Mouse (Mus musculus) embryo, embryonic 9.5 days (tissue): ENCODE data around the gene Ints7.

Experiments used
- DNase-seq: peaks from one replicate; pipeline ENCODE4 v3.0.0-alpha.2; 2017; ENCODE audit errors: extremely low spot score

The Ints7 gene

DNA sequence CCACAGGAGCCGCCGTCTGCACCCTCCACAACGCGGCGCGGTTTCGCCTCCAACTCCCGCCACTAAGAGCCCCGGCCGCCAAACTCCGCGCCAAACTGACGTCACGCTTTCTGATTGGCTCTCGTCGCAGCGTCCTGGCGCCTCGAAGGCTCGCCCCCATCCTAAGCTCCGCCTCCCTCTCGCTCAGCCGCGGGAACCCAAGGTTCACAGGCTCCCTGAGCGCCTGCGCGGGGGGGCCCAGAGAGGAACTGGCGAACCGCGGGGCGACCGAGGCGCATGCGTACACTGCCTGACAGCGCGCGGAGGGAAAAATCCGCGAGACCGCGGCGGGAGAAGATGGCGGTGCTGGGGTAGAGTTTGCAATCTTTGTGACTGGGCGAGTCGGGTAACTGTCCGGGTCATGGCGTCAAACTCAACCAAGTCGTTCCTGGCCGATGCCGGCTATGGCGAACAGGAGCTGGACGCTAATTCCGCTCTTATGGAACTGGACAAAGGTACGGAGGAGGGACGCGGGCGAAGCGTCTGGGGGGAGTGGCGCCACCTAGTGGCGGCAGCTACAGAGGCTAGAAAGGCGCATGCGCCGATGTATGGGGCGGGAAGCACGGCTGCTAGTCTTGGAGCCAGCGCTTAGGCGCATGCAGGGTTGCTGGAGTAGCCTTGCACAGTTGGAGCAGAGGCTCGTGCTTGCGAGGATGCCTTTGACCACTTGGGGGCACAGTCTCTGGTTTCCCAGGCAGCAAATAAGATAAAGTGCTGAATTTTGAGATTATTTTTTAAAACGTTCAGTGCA, at the start of gene Ints7, which contains the start of gene Dtl:
Gene Ints7, plus strand, starts transcription at position 179 of the 790 bp plus-strand sequence.
Gene Dtl, minus strand, starts transcription at position 87 of the 790 bp plus-strand sequence.
- peak; percentile 99 for DNase-seq

DNA sequence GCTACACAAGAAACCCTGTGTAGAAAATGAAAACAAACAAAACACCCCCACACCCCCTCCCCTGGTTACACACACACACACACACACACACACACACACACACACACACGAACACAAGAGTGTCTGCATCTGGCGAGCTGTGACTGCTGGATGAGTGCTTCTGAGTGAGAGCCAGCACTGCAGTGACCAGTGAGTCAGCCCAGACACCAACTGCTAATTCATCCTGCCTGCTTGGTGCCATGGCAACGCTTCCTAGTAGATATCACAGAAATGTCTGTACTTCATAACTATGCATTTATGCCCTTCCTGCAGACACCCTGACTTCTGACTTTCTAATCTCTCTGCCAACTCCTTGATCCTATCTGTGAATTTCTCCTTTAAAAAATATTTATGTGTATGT, 48.3 kb upstream of the Ints7 start:
- DNase-seq: no peak

DNA sequence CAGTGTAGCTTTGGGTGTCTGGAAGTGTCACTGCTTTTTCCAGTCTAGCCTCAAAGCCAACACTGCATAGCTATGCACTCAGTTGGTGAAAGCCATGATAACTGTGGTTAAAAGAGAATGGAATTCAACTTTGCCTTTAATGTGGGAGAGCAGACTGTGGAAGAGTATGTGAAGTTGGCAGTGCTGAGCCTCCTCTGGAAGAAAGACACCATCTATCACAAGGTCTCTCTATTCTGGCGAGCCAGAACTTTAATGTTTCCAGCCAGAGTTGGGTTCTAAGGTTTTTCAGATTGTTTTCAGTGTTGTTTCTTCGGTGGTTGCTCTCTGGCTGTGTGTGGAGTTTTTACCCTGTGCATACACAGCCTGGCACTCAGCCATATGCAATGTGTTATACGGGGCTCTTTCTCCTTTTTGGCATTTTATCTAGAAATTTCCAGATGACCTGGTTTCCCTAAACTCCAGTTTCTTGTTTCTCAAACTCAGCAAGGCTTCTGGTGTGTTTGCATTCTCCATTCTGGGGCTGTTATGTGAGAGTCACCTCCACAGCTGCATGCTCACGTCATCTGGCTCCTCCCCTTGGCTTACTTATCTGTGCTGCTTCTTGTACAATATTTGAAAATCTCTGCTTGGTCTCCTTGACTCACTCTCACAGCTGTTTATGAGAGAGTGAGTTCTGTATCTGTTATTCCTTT, 47.4 kb upstream of the Ints7 start:
- DNase-seq: no peak

DNA sequence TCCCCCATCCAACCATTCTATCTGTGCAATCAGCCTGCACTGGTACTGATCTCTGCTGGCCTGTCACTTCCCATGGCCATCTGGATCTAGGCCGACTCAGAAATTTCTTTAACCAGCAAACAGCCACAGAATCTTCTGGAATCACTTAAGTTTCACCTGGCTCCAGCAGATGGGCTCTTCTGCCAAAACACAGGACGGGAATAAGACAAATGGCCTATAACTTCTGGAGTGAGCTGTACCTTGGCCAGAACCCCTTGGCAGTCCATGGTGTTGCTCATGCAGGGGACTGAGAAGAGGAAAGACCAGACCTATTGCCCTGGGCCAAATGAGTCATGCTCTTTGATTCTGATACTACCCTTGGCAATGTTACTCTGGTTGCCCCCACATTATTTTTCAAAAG, 46.0 kb upstream of the Ints7 start:
- no peak for DNase-seq

DNA sequence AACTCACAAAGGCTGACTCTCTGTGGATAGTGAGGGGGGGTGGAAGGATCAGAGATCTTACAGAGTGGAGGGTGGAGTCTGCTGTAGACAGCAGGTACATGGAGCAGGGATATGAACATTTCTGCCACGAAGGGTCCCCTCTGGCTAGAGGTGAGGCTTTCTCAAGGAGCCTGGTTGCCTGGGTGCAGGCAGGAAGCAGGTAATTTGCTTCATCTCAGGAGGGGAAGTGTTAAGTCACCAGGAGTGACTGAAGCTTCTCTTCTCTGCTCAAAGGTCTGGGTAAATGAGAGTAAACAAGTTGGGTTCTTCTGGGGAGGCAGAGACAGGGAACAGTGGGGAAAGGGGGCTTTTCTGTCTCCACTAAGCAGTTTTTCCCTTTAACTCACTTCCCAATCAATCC, 44.4 kb upstream of the Ints7 start:
- DNase-seq: no peak

DNA sequence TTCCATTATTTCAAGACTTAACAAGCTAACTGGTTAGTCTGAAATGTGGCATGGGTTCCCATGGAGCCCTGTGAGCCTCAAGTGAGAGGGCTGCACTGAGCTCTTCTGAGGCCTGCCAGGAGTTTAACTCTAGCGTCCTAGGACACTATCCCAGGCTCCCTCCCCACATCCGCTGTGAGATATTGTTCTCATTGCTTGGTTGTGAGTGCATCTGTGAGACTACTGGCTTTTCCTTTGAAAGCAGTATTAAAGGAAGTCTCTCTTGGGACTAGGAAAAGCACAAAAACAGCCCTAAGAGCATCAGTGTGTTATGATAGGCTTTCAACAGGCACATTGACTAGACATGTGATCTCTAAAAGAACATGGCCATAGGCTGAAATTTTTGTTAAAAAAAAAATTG, 40.5 kb upstream of the Ints7 start:
- DNase-seq: no peak

DNA sequence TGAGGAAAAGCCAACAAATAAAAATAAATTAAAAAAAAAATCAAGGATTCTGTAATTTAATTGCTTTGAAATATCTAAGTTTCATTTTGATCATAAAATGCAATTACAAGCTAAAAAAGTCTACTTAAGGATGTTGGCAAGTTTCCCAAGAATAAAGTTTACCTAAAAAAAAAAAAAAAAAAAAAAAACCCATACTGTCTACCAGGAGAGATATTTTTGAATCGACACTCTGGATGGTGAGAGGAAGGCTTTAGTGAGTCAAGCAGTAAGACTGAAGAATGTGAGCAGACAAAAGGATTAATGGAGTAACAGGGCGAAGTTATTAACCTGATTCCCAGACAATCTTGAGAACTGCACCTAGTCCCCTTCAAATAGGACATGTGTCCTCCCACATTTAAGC, 35.1 kb upstream of the Ints7 start:
- no peak for DNase-seq

DNA sequence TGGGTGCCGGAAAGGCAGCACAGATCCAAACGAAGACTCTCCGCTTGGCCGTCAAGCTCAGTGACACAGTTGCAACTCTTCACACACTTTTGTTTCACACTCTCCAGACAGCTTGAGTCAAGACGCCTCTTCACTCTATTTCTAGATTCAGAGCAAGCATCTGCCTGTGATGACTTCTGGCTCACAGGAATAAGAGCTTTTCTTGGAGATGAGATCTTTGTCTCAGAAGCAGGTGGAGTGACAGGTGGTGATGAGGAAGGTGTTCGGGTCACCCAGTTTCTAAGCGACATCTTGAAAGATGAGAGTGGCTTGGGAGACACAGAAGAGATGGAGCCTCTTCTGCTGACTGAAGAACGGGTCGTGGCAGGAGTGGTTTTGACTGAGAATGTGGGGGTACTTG, 34.4 kb upstream of the Ints7 start:
- DNase-seq: no peak

DNA sequence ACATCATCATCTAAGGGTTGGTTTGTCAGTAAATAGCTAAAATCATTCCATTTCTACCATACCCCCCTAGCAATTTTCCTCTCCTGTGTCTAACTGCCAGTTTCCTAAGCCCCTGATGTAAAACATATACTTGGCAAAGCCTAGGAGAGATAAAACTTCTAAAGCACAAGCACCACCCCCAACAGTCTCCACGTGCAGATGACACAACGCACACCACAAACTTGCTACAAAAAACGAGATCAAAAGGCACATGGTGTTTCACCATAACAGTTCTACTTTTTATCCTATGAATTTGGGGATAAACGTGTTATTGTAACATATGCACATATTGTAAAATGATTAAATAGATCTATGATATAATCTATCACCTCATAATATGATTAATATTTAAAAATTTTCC, 33.8 kb upstream of the Ints7 start:
- DNase-seq: no peak

DNA sequence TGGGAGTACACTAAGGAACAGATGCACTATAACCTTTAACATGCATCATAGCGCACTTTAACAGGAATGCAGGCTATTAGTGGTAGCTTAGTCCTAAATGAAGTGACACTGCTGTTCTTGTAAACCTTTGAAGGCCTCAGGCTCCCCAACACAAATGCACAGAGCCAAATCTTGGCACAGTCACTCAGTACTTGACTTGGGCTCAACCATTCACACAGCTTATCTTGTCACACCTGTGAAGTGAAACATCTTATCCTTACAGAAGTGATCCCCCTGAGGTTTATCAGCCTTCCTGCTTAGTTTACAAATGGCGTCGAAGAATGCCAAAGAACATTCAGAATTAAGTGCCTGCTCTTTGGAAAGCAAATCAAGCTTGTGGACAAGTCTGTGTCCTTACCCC, 31.7 kb upstream of the Ints7 start:
- DNase-seq: no peak

DNA sequence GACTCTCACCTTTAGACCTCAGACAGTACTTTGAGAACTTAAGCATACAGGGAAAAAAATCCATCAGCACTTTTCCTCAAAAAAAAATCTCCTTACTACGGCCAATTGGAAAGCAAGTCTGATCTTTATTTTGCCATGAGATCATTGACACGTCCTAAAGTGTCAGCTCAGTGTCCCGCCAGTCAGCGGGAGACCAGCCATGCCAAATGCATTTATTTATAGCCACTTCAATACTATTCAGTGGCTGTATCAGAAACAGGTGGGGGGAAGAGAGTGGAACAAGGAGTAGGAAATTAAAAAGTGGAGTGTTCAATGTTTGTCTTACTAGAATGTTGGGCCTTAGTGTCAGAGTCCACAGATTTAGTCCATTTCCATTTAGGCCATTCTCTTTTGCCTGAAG, 24.6 kb upstream of the Ints7 start:
- DNase-seq: no peak

DNA sequence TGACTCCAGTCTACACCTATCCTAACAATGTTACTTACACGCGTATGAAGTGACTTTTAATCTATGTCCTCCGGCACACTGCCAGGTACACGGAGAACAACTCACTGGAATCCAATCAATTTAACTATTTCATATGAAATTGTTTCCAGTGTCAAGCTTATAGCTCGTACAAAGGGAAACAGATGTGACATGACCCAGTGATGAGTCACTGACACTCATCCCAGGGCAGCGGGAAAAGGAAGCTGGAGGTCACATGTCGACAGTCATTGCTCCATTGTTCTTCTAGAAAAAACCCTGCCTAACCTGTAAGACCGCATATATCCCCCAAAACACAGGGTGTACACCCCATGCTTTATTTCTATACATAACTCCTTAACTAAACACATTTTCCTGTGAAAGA, 18.3 kb upstream of the Ints7 start:
- no peak for DNase-seq

DNA sequence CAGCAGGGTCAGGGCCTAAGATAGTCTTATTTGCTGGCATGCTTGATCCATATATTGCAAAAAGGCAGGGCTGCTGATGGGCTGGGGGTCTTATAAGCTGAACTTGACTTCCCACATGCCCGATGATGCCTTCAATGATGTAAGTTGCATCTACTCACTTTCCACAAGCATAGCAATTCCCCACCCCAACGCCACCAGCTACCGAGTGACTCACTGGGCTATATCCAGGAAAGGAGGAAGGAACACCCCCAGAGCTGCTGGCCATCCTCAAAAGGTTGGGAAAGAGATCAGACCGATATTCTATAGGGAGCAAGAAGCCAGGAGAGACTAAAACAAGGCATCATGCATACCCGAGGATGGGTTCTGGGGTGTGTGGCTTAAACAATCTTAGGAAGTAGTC, 15.7 kb upstream of the Ints7 start:
- no peak for DNase-seq

DNA sequence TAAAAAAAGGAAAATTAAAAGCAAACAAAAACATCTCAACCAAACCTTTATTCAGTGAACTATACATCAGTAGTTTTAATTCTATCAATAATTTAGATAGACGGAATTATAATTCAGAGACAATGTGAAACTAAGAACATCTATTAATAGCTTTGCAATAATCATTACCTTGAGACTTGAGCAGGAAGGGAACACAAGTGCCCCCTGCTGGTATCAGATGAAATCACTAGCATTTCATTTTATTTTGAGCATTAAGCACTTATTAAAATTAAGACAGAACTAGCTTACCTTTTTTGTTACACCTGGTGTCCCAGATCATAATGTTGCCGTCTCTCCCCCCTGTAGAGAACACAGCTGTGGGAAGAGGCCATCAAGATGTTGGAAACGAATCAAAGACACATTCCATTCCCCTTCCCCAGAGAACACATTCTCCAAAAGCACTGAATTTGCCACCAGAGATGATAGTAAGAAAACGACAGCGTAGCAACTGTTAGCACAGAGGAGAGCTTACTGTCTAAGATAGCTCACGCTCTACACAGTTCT, 12.5 kb upstream of the Ints7 start:
- DNase-seq: peak; percentile 19

DNA sequence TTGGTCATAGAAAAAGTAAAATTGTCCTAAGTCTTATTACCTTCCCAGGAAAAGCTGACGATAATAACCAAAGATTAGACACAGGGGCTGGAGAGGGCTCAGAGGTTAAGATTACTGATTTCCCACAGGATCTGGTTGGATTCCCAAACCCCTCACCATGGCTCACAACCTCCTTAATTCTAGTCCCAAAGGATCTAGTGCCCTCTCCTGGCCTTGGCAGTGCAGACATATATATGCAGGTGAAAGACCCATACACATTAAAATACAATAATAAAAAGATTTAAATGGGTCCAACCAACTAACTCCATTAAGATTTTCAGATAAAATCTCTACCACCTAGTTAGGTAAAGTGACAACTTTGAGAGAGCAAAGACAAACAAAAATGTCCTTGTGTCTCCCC, 7.6 kb upstream of the Ints7 start:
- DNase-seq: no peak

DNA sequence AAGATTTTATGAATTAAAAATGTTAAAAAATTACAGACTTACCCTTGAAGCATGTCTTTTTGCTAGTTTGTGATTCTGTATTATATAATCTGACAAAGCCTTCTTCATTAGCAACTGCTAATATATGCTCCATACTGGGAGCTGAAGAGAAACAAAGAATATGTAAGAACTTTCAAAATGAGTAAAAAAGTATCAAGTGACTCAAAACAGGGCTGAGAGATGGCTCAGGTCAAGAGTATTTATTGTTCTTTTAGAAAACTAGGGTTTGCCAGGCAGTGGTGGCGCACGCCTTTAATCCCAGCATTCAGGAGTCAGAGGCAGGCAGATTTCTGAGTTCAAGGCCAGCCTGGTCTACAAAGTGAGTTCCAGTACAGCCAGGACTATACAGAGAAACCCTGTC, 5.8 kb upstream of the Ints7 start:
- DNase-seq: no peak

DNA sequence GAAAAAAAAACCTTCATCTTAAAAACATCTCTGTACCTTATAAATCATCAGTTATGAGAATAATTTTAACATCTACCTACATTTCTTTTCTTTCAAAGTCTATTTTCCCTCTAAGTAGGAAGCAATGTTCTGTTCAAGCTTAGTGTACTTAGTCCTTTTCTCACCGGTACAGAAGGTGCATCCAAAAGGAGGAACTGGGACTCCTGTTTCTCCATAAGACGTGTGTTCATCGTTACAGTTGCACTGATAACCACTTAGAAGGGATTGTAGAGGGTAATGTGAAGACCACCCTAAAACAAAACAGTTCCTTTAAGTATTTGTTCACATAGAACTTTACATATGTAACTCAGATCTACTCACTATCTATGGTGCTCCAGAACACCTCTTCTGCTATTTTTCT, 5.0 kb upstream of the Ints7 start:
- no peak for DNase-seq

DNA sequence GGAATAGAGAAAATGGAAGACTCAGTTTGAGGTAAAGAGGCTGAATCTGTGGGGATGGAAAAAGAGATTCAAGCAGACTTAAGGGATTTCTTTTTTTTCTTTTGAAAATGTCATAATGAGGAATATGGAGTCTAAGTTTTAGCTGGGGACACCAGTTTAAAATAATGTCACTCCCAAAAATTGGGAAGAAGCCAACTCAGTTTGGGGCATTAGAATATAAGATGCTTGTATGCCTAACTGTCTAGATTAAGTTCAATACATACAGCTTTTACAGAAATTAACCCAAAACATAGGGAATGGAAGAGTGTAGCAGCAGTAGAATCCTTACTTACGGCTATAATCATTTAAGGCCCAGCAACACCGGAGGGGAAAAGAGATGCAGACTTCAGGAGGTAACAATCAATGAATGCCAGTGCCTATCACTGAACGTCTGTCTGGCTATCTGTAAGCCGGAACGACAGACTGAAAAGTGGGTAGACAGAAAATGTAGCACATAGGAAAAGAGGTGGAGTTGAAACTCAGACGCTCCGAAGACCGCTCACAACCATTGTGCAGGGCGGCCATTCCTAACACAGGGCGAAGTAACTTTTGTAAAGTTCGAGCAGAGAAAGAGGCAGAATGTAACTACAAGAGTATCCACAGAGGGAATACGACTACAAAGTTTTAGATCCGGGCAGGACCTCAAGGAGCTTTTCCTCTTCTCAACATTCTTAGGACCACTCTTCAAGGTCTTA, 1.4 kb upstream of the Ints7 start:
- peak; percentile 25 for DNase-seq

DNA sequence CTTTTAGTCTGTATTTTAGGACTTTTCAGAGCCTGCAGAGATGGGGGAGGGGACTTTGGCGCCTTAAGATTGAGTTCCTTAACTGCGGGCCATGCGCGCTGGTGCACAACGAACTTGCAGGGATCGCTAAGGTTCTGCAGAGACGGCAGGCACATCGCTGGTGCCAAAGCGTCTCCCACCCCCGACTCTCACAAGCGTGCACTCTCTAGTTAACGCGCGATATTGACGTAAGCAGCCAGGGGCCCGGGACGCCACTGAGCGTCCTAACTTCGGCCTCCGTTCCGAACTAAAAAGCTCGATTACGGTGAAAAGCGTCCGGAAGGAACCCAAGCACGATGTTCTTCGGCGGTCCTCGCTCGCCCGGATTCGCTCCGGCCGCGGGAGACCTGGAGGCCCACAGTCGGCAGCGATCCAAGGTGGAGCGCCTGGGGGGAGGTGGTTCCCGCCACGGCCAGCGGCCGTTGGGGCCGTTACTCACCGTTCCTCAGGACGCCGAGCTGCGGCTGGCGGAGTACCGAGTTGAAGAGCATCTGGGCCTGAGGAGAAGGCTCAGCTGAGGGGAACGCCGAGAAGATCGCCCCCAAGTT, 472 bp upstream of the Ints7 start:
- peak; percentile 79 for DNase-seq

DNA sequence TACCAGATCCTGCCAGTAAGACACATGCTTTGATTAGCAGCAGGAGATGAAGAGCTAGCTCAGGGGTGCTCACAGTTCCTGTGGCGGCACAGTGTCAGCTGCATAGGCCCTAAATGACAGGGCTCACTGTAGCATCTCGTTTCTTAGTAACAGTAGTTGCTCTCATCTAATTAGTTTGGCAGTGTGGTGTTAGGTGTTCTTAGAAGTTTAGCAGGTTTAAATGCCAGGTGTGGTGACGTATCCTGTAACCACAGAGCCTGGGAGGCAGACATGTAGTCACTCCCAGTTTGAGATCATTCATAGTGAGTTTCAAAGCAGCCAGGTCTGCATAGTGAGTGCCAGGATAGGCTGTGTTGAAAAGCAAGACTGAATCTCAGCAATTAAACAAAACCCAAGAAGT, 4.1 kb downstream of the Ints7 start:
- no peak for DNase-seq

DNA sequence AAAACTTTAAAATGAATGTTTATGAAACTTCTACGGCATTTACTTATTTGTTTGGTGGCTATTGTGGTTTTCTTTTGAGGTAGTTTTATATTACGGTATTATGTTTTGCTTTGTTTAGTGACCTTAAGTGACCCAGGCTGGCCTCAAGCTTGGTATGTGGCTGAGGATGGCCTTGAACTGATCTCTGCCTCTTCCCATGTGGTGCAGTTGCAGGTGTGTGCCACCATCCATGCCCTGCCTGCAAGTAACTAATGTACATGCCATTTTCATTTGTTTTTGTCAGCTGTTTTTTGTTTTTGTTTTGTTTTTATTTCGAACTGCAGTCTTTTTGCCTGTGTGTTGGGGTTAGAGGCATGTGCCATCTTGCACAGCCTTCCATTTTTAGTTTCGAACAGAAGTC, 6.2 kb downstream of the Ints7 start:
- DNase-seq: no peak

DNA sequence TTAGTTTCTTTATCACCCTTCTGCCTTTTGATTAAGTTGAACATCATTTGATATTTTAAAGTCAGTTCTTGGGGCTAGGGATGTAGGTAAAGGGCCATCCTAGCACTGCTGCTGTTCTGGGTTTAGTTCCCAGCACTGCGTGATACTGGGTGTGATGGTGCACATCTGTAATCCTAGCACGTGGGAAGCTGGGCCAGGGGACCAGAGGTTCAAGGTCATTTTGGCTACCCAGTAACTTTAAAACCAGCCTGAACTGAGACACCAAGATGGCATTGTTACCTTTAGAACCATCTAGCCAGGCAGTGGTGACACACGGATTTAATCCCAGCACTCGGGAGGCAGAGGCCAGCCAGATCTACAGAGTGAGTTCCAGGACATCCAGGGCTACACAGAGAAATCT, 8.4 kb downstream of the Ints7 start:
- no peak for DNase-seq
